ENCODE assay signal across 23 mouse cellular contexts in genomic region chr15:31359805-31360204, GRCm38 (mm10). TPM values are rescaled to one million over a fixed set of nuclear protein-coding genes. Genes with fewer than 3 reads are reported as not detected.
A peak's percentile ranks its signal among the peaks of the same experiment; 100 is the strongest.
DNase-seq lines count a peak whose midpoint lies in the region; ATAC-seq and TF ChIP-seq lines count a peak whose summit lies in the region.
"Had no signal": no experiment of that assay in that cellular context is flagged by ENCODE, and none has a peak within 500 bp of the region (broad histone marks: within the 10 kb centered on the region; RNA-seq: fewer than 3 reads in every experiment).

No protein-coding gene starts in this region.

- no peaks in the 10 kb centered on the region for H3K36me3 ChIP-seq in liver, adult 2 months (ENCODE audit: control insufficient read depth, insufficient read depth, low read length)
- H3K36me3 ChIP-seq in kidney, embryonic 16.5 days (ENCODE audit: insufficient read depth, low read length): no peaks in the 10 kb centered on the region
- H3K36me3 ChIP-seq: embryonic facial prominence, embryonic 15.5 days; forebrain, embryonic 10.5 days; heart, embryonic 15.5 days had no signal

- no peaks in the 10 kb centered on the region for H3K9me3 ChIP-seq in kidney, embryonic 16.5 days (ENCODE audit: low read length)
- H3K9me3 ChIP-seq: embryonic facial prominence, embryonic 15.5 days; forebrain, embryonic 10.5 days; heart, embryonic 15.5 days had no signal

- no peak overlapping the region for H3K9ac ChIP-seq in liver, adult 2 months (ENCODE audit: low read depth, low read length)
- no peak overlapping the region for H3K9ac ChIP-seq in kidney, embryonic 16.5 days (replicated peaks; ENCODE audit: low read length)
- H3K9ac ChIP-seq: embryonic facial prominence, embryonic 15.5 days; heart, embryonic 15.5 days had no signal

- H3K4me3 ChIP-seq in liver, adult 2 months (ENCODE audit: insufficient read depth, low read depth, low read length): no peak overlapping the region
- H3K4me3 ChIP-seq in kidney, embryonic 16.5 days (ENCODE audit: low read length): no peak overlapping the region
- H3K4me3 ChIP-seq: embryonic facial prominence, embryonic 15.5 days; erythroblast, embryonic 14.5 days; forebrain, embryonic 10.5 days; gastrocnemius, adult 2 months; heart, embryonic 15.5 days had no signal

- peaks cover 30% of the 10 kb centered on the region for H3K4me1 ChIP-seq in liver, adult 2 months (ENCODE audit: control insufficient read depth, insufficient read depth, low read length)
- no peaks in the 10 kb centered on the region for H3K4me1 ChIP-seq in kidney, embryonic 16.5 days (ENCODE audit: insufficient read depth, low read length)
- H3K4me1 ChIP-seq: embryonic facial prominence, embryonic 15.5 days; forebrain, embryonic 10.5 days; heart, embryonic 15.5 days had no signal

- TF ChIP-seq CTCF in liver, adult 2 months (IDR thresholded peaks at IDR 0.05; ENCODE audit: low read depth, low read length): no peak; the same call in 1 of the 2 replicates

- no peak overlapping the region for H3K4me2 ChIP-seq in kidney, embryonic 16.5 days (replicated peaks; ENCODE audit: low read depth, low read length)
- H3K4me2 ChIP-seq: embryonic facial prominence, embryonic 15.5 days; heart, embryonic 11.5 days; heart, embryonic 15.5 days had no signal

- H3K27ac ChIP-seq in liver, adult 2 months (replicated peaks; ENCODE audit: insufficient read depth, low read depth, low read length): peak overlapping the region; percentile 61
- H3K27ac ChIP-seq in kidney, embryonic 16.5 days (ENCODE audit: low read length): no peak overlapping the region
- H3K27ac ChIP-seq: embryonic facial prominence, embryonic 15.5 days; forebrain, embryonic 10.5 days; gastrocnemius, adult 2 months; heart, embryonic 15.5 days had no signal

- peak; percentile 74 for ATAC-seq in kidney, embryonic 16.5 days (ENCODE audit: low FRiP score, low TSS enrichment)
- ATAC-seq: CD4-positive, CD25-positive, alpha-beta regulatory T cell, adult 4 months; forebrain, embryonic 14.5 days had no signal

- DNase-seq in kidney, adult 11 months: peak; percentile 80
- no peak for DNase-seq in kidney, postnatal 4 days
- peak; percentile 86 for DNase-seq in liver, adult 2 months (ENCODE audit: extremely low read depth, low read depth, low spot score)
- DNase-seq in liver: no peak
- DNase-seq in kidney, postnatal 36 days: peak; percentile 61 to 84
- DNase-seq in urinary bladder, adult 2 months (ENCODE audit: low spot score): no peak
- DNase-seq: adrenal gland, postnatal 10 days; B cell, adult 2 months; cerebellum, adult 11 months; cerebellum, adult 8-10 months; cerebellum, postnatal 14 days; embryo, embryonic 11 days; gastrocnemius, adult 2 months; gastrocnemius, postnatal 25 days; heart, postnatal 14 days had no signal

- no peaks in the 10 kb centered on the region for H3K27me3 ChIP-seq in liver, adult 2 months (ENCODE audit: control insufficient read depth, insufficient read depth, low read length)
- peaks cover 1% of the 10 kb centered on the region; the same call in 1 of the 2 replicates for H3K27me3 ChIP-seq in kidney, embryonic 16.5 days (ENCODE audit: insufficient read depth, low read length)
- H3K27me3 ChIP-seq: heart, embryonic 15.5 days had no signal

- TF ChIP-seq POLR2A in liver, adult 2 months (IDR thresholded peaks at IDR 0.05; ENCODE audit: extremely low read depth, insufficient read depth, low read length): no peak

- peaks cover 30% of the 10 kb centered on the region for H3K79me2 ChIP-seq in liver, adult 2 months (ENCODE audit: control insufficient read depth, insufficient read depth, low read length)

- WGBS in liver, adult 2 months: 53% methylated on average over 6 of the region's 6 CpGs
- 84% methylated on average over 6 of the region's 6 CpGs for WGBS in kidney, embryonic 16.5 days

RNA-seq across cellular contexts. Expression of gene Ankrd33b, which starts 7.7 kb away (rescaled TPM):
- 13.1 and 14.4 TPM in 2 replicates for total RNA-seq in liver, adult 2 months (2014; rRNA removed)
- 9.1 and 14.1 TPM in 2 replicates for polyA plus RNA-seq in liver, adult 2 months (2012; rRNA removed)
- polyA plus RNA-seq in kidney, embryonic 16.5 days (2015; fragmentation: Nextera tagmentation; extraction: Ambion mirVana): 8.5 and 8.6 TPM in 2 replicates
- polyA plus RNA-seq in urinary bladder, adult 2 months (2012; rRNA removed): 0.85 and 1.1 TPM in 2 replicates
- polyA plus RNA-seq: CD4-positive, CD25-positive, alpha-beta regulatory T cell, adult 4 months had no signal

Comparison
In these comparisons a context has a peak if more than half of its experiments do, and no peak if none do; other contexts are left out.
1. DNase-seq: peak in kidney, adult 11 months (single experiment), liver, adult 2 months (single experiment) and kidney, postnatal 36 days (2 of 2); none in kidney, postnatal 4 days (0 of 2), liver (single experiment) and urinary bladder, adult 2 months (single experiment).